Mouse (Mus musculus): ENCODE measurements at regions not wholly inside any gene's neighbourhood (a gene's known extent, or its start where the extent isn't known, plus 50 kb on each side); places are given as distances from the start of the nearest gene placed in this dataset.

DNA sequence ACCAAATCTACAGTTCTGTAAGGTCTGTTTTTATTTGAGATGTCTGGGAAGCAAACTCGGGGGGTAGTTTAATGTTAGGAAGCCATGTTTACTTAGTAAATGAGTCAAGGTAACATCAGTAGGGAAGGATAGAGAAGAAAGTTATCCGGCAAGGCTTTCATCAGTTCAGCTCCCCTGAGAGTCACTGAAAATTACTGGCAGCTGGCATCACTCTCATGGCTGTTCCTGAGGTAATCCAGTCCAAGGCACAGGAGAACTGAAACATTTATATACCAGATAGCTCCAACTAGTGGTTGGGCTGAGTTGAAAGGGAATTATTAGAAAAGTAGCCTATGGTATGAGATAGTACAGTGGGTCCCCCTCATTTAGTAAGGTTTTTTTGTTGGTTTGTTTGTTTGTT, 106.7 kb downstream of the Rassf9 start:
- no peak for DNase-seq (ENCODE audit: low read depth)
- no peak for TF ChIP-seq CTCF (IDR thresholded peaks at IDR 0.05; ENCODE audit: borderline replicate concordance, extremely low read depth, insufficient read depth, insufficient read length)
- no peak for TF ChIP-seq POLR2A (IDR thresholded peaks at IDR 0.05; ENCODE audit: borderline replicate concordance, extremely low read depth, insufficient read depth, insufficient read length, poor library complexity, severe bottlenecking)

GRCm38 (mm10) chr10:102615962-102616595, 104.1 kb downstream of the Rassf9 start:
- TF ChIP-seq CTCF (IDR thresholded peaks at IDR 0.05; ENCODE audit: borderline replicate concordance, extremely low read depth, insufficient read depth, insufficient read length) (no peak), POLR2A (IDR thresholded peaks at IDR 0.05; ENCODE audit: borderline replicate concordance, extremely low read depth, insufficient read depth, insufficient read length, poor library complexity, severe bottlenecking) (no peak)
- no peak for DNase-seq (ENCODE audit: low read depth)
